Mouse (Mus musculus) thymus, postnatal 0 days (tissue): ENCODE data around the gene Mtor. TPM values are rescaled to one million over a fixed set of nuclear protein-coding genes. Genes with fewer than 3 reads are reported as not detected.

Experiments used
- DNase-seq: peaks from one replicate; pipeline ENCODE4 v3.0.0-alpha.2; 2015; ENCODE audit warnings: low spot score
- polyA plus RNA-seq: library from polyadenylated mRNA; unstranded; fragments of >200 nt; fragmentation: Nextera tagmentation; extraction: Ambion mirVana; gene quantifications from 2 replicates; pipeline ENCODE4 v1.2.1, GENCODE M21; 2015

Mtor gene
- polyA plus RNA-seq, 1 experiment from 2014 or later, result 23.1 TPM

- DNase-seq, result no peak
These were observed 6.5 kb upstream of the Mtor start for GRCm38 (mm10) chr4:148441931-148442330.

- DNase-seq, result no peak
These were observed 5.8 kb upstream of the Mtor start for GRCm38 (mm10) chr4:148442598-148442997.

GRCm38 (mm10) chr4:148444250-148444967 is 4.0 kb upstream of the Mtor start, which contains the start of gene Ubiad1:
Gene Ubiad1, minus strand, starts transcription at chr4:148444771.
- peak; percentile 53 for DNase-seq

GRCm38 (mm10) chr4:148448853-148449245 is 438 bp downstream of the Mtor start:
- peak; percentile 12 for DNase-seq

- no peak for DNase-seq
These were observed 5.3 kb downstream of the Mtor start for GRCm38 (mm10) chr4:148453707-148454106.

- no peak for DNase-seq
These were observed 7.1 kb downstream of the Mtor start for GRCm38 (mm10) chr4:148455477-148456025.

GRCm38 (mm10) chr4:148460656-148461284 is 12.4 kb downstream of the Mtor start:
- no peak for DNase-seq

- no peak for DNase-seq
These were observed 13.4 kb downstream of the Mtor start for GRCm38 (mm10) chr4:148461772-148462171.

GRCm38 (mm10) chr4:148462717-148463116 is 14.3 kb downstream of the Mtor start:
- DNase-seq, result no peak

- no peak for DNase-seq
These were observed 15.0 kb downstream of the Mtor start for GRCm38 (mm10) chr4:148463208-148463960.

GRCm38 (mm10) chr4:148464301-148464700 is 15.9 kb downstream of the Mtor start:
- DNase-seq, result no peak

- DNase-seq, result peak; percentile 16
These were observed 16.5 kb downstream of the Mtor start for GRCm38 (mm10) chr4:148464869-148465268.

- no peak for DNase-seq
These were observed 18.2 kb downstream of the Mtor start for GRCm38 (mm10) chr4:148466511-148467079.

- DNase-seq, result no peak
These were observed 20.0 kb downstream of the Mtor start for GRCm38 (mm10) chr4:148468396-148468795.

- no peak for DNase-seq
These were observed 21.3 kb downstream of the Mtor start for GRCm38 (mm10) chr4:148469487-148470252.

- no peak for DNase-seq
These were observed 23.0 kb downstream of the Mtor start for GRCm38 (mm10) chr4:148471363-148471806.

GRCm38 (mm10) chr4:148472436-148473174 is 24.2 kb downstream of the Mtor start:
- no peak for DNase-seq

- no peak for DNase-seq
These were observed 25.1 kb downstream of the Mtor start for GRCm38 (mm10) chr4:148473496-148473895.

GRCm38 (mm10) chr4:148480245-148480644 is 31.8 kb downstream of the Mtor start:
- DNase-seq, result no peak
